Mouse (Mus musculus) spleen, adult 2 months (tissue): ENCODE results near the gene Pkd1. TPM values are rescaled to one million over a fixed set of nuclear protein-coding genes. Genes with fewer than 3 reads are reported as not detected.

Source experiments
- DNase-seq, 2 experiments: peaks; one replicate each; pipeline versions ENCODE4 v3.0.0 to v3.0.0-alpha.2; 2012 to 2021; ENCODE audit warnings: low spot score in 2 of 2, low read depth in 1 of 2
- H3K27ac ChIP-seq: fragments of 200-500 bp; 2 replicates; pipeline ENCODE4 v1.5.1; 2012; ENCODE audit warnings: low read length, inconsistent platforms; ENCODE audit not compliant: insufficient read depth
- H3K27me3 ChIP-seq: fragments of 200-500 bp; 2 replicates; pipeline ENCODE4 v1.6.1; 2012; ENCODE audit warnings: mild to moderate bottlenecking, moderate library complexity, low read length, inconsistent platforms; ENCODE audit not compliant: control insufficient read depth, insufficient read depth
- H3K36me3 ChIP-seq: fragments of 200-500 bp; 2 replicates; pipeline ENCODE4 v1.6.1; 2012; ENCODE audit warnings: mild to moderate bottlenecking, low read length, inconsistent platforms; ENCODE audit not compliant: control insufficient read depth, insufficient read depth
- H3K4me1 ChIP-seq: fragments of 200-500 bp; 2 replicates; pipeline ENCODE4 v1.6.1; 2011; ENCODE audit warnings: inconsistent platforms; ENCODE audit not compliant: control insufficient read depth, insufficient read depth, insufficient read length
- H3K4me3 ChIP-seq: fragments of 200-500 bp; 2 replicates; pipeline ENCODE4 v1.5.1; 2011; ENCODE audit warnings: mild to moderate bottlenecking, inconsistent platforms; ENCODE audit not compliant: insufficient read depth, insufficient read length; ENCODE audit errors: extremely low read depth
- CTCF ChIP-seq: fragments of 200-500 bp; IDR thresholded peaks from 2 replicates; pipeline ENCODE4 v1.5.1; 2011; ENCODE audit warnings: mild to moderate bottlenecking, inconsistent platforms; ENCODE audit not compliant: insufficient read depth, insufficient read length, insufficient replicate concordance; ENCODE audit errors: extremely low read depth
- POLR2A ChIP-seq: fragments of 200-500 bp; IDR thresholded peaks from 2 replicates; pipeline ENCODE4 v1.6.1; 2011; ENCODE audit warnings: low read depth, low read length, inconsistent platforms
- whole genome bisulfite sequencing: fragments of 180-500 bp; shearing (Covaris S2); methylation state at CpG from one replicate; pipeline ENCODE4 v1.1.7; 2018; 5-methylcytosine and 5-hydroxymethylcytosine counted together
- polyA plus RNA-seq: library from polyadenylated mRNA; depleted of rRNA; stranded (reverse); fragments of >200 nt; gene quantifications from 2 replicates; pipeline ENCODE4 v1.2.3, GENCODE M21; 2012

Pkd1 gene
- polyA plus RNA-seq, 1 experiment: 73.9 TPM

GRCm38 (mm10) chr17:24527723-24528559, 21.7 kb upstream of the Pkd1 start, which contains the start of gene Traf7:
TSS of gene Traf7 (minus strand) at chr17:24527938.
- peak; percentile 90 to 100 for DNase-seq
- WGBS: under 1% methylated on average over 40 of the region's 40 CpGs
- peak within 1 kb of the TSS; percentile 74 for H3K27ac ChIP-seq
- peaks cover 7% of the 10 kb centered on the region; the same call in 1 of the 2 replicates for H3K36me3 ChIP-seq
- no peaks in the 10 kb centered on the region for H3K27me3 ChIP-seq
- TF ChIP-seq POLR2A (peak; percentile 93), CTCF (no peak)
- H3K4me3 ChIP-seq: peak within 1 kb of the TSS; percentile 84
- peaks cover 16% of the 10 kb centered on the region; the same call in 1 of the 2 replicates for H3K4me1 ChIP-seq

- peaks cover 22% of the 10 kb centered on the region for H3K4me1 ChIP-seq
Measured at GRCm38 (mm10) chr17:24528560-24528918, 21.1 kb upstream of the Pkd1 start.

GRCm38 (mm10) chr17:24529007-24529451, 20.6 kb upstream of the Pkd1 start:
- 2% methylated on average over 4 of the region's 4 CpGs for WGBS
- peak overlapping the region; percentile 64 for H3K4me3 ChIP-seq
- H3K4me1 ChIP-seq: peaks cover 22% of the 10 kb centered on the region
- no peak overlapping the region for H3K27ac ChIP-seq
- TF ChIP-seq CTCF (peak; percentile 60; the same call in 1 of the 2 replicates), POLR2A (no peak)
- peaks cover 7% of the 10 kb centered on the region; the same call in 1 of the 2 replicates for H3K36me3 ChIP-seq
- DNase-seq: peak; percentile 26 to 46
- no peaks in the 10 kb centered on the region for H3K27me3 ChIP-seq

More at GRCm38 (mm10) chr17:24528560-24528918, 21.1 kb upstream of the Pkd1 start:
- H3K36me3 ChIP-seq: peaks cover 7% of the 10 kb centered on the region; the same call in 1 of the 2 replicates
- H3K27me3 ChIP-seq: no peaks in the 10 kb centered on the region
- peak overlapping the region; percentile 50; the same call in 1 of the 2 replicates for H3K27ac ChIP-seq
- no peak for DNase-seq
- H3K4me3 ChIP-seq: peak overlapping the region; percentile 64
- under 1% methylated on average over 8 of the region's 8 CpGs for WGBS
- no peak for TF ChIP-seq POLR2A
- no peak for TF ChIP-seq CTCF

GRCm38 (mm10) chr17:24529883-24530282, 19.8 kb upstream of the Pkd1 start:
- TF ChIP-seq POLR2A: no peak
- no peak for TF ChIP-seq CTCF
- 62% methylated on average over 5 of the region's 5 CpGs for WGBS

GRCm38 (mm10) chr17:24530361-24531050, 19.1 kb upstream of the Pkd1 start:
- no peak overlapping the region for H3K4me3 ChIP-seq
- 75% methylated on average over 8 of the region's 8 CpGs for WGBS

More at GRCm38 (mm10) chr17:24529883-24530282, 19.8 kb upstream of the Pkd1 start:
- H3K36me3 ChIP-seq: peaks cover 7% of the 10 kb centered on the region; the same call in 1 of the 2 replicates
- H3K4me1 ChIP-seq: peaks cover 22% of the 10 kb centered on the region
- no peak overlapping the region for H3K4me3 ChIP-seq
- DNase-seq: no peak
- H3K27me3 ChIP-seq: no peaks in the 10 kb centered on the region
- no peak overlapping the region for H3K27ac ChIP-seq

GRCm38 (mm10) chr17:24531064-24531463, 18.6 kb upstream of the Pkd1 start:
- Histone ChIP-seq H3K27me3 (no peaks in the 10 kb centered on the region), H3K27ac (no peak overlapping the region), H3K4me1 (peaks cover 22% of the 10 kb centered on the region), H3K4me3 (no peak overlapping the region), H3K36me3 (peaks cover 7% of the 10 kb centered on the region; the same call in 1 of the 2 replicates)
- no peak for TF ChIP-seq POLR2A
- TF ChIP-seq CTCF: no peak
- 82% methylated on average over 3 of the region's 3 CpGs for WGBS
- DNase-seq: no peak

More at GRCm38 (mm10) chr17:24530361-24531050, 19.1 kb upstream of the Pkd1 start:
- H3K27ac ChIP-seq: no peak overlapping the region
- peaks cover 7% of the 10 kb centered on the region; the same call in 1 of the 2 replicates for H3K36me3 ChIP-seq
- TF ChIP-seq CTCF: no peak
- TF ChIP-seq POLR2A: no peak
- H3K4me1 ChIP-seq: peaks cover 22% of the 10 kb centered on the region
- DNase-seq: no peak
- no peaks in the 10 kb centered on the region for H3K27me3 ChIP-seq

GRCm38 (mm10) chr17:24532045-24532444, 17.6 kb upstream of the Pkd1 start:
- no peak for TF ChIP-seq CTCF
- TF ChIP-seq POLR2A: no peak
- Histone ChIP-seq H3K4me3 (no peak overlapping the region), H3K4me1 (peaks cover 18% of the 10 kb centered on the region), H3K36me3 (peaks cover 7% of the 10 kb centered on the region; the same call in 1 of the 2 replicates), H3K27me3 (no peaks in the 10 kb centered on the region), H3K27ac (no peak overlapping the region)
- DNase-seq: no peak
- 89% methylated on average over 7 of the region's 7 CpGs for WGBS
